Mouse (Mus musculus) forebrain, embryonic 10.5 days (tissue): Measurements from ENCODE around the gene Exosc6. TPM values are rescaled to one million over a fixed set of nuclear protein-coding genes. Genes with fewer than 3 reads are reported as not detected.

Source experiments
- DNase-seq: peaks from one replicate; pipeline ENCODE4 v3.0.0-alpha.2; 2017; ENCODE audit warnings: low spot score; ENCODE audit errors: extremely low spot score
- H3K27ac ChIP-seq: fragments of 300-500 bp; sonication (generic); 2 replicates; pipeline ENCODE4 v1.5.1; 2016; ENCODE audit warnings: mild to moderate bottlenecking
- H3K27me3 ChIP-seq: fragments of 300-500 bp; sonication (generic); 2 replicates; pipeline ENCODE4 v1.6.1; 2016; ENCODE audit warnings: mild to moderate bottlenecking; ENCODE audit not compliant: poor library complexity, severe bottlenecking
- H3K36me3 ChIP-seq: fragments of 300-500 bp; sonication (generic); replicated peaks from 2 replicates; pipeline ENCODE4 v1.6.1; 2016; ENCODE audit warnings: mild to moderate bottlenecking, moderate library complexity
- H3K4me1 ChIP-seq: fragments of 300-500 bp; sonication (generic); 2 replicates; pipeline ENCODE4 v1.6.1; 2016
- H3K4me3 ChIP-seq: fragments of 300-500 bp; sonication (generic); 2 replicates; pipeline ENCODE4 v1.5.1; 2016; ENCODE audit warnings: mild to moderate bottlenecking, moderate library complexity
- H3K9me3 ChIP-seq: fragments of 300-500 bp; sonication (generic); 2 replicates; pipeline ENCODE4 v1.6.1; 2016; ENCODE audit warnings: mild to moderate bottlenecking, moderate library complexity
- WGBS: fragments of 180-500 bp; shearing (Covaris S2); methylation state at CpG from one replicate; pipeline ENCODE4 v1.1.7; 2016; 5-methylcytosine and 5-hydroxymethylcytosine counted together
- polyA plus RNA-seq: library from polyadenylated mRNA; unstranded; fragments of >200 nt; fragmentation: Nextera tagmentation; extraction: Ambion mirVana; gene quantifications from 2 replicates; pipeline ENCODE4 v1.2.1, GENCODE M21; 2016

Gene Exosc6
- polyA plus RNA-seq, 1 experiment from 2014 or later, result 7.6 TPM

DNA sequence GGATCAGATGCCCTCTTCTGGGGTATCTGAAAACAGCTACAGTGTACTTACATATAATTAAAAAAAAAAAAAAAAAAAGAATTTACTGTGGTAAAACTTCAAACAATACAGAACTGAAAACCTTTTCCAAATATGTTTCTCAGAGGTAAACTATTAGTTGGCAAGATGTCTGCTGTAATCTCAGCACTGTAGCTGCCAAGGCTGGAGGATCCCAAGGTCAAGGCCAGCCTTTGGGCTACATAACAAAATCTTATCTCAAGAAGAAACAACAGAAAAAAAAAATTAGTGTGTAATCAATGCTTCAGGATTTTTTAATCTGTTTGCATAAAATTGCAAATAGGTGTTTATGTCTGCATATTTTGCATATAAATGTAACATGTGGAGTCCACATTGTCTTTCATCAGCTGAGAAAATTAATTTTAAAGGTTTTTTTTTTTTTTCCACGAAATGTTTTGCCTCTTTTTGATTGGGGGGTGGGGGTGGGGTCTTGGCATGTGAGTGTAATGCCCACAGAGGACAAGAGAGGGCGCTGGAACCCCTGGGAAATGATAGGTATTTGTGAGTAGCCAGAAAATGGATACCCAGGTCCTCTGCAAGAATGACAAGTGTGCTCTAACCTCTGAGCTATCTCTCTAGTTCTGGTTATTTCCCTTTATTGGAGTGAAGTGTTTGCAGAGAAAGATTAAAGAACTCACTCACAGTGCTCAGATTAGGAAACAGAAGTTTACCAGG lies 12.0 kb upstream of the Exosc6 start:
- H3K9me3 ChIP-seq, result no peaks in the 10 kb centered on the region
- DNase-seq, result no peak
- peaks cover 100% of the 10 kb centered on the region for H3K36me3 ChIP-seq
- no peaks in the 10 kb centered on the region for H3K27me3 ChIP-seq
- no peaks in the 10 kb centered on the region for H3K4me1 ChIP-seq
- 37% methylated on average over 2 of the region's 2 CpGs for WGBS
- no peak overlapping the region for H3K4me3 ChIP-seq
- no peak overlapping the region for H3K27ac ChIP-seq

GRCm38 (mm10) chr8:111048694-111049093 lies 7.4 kb upstream of the Exosc6 start:
- Histone ChIP-seq H3K36me3 (peaks cover 100% of the 10 kb centered on the region), H3K4me3 (no peak overlapping the region), H3K9me3 (no peaks in the 10 kb centered on the region), H3K27ac (no peak overlapping the region), H3K27me3 (no peaks in the 10 kb centered on the region), H3K4me1 (no peaks in the 10 kb centered on the region)
- DNase-seq, result no peak
- 98% methylated on average over 2 of the region's 2 CpGs for WGBS

- H3K4me1 ChIP-seq, result no peaks in the 10 kb centered on the region
- H3K27me3 ChIP-seq, result no peaks in the 10 kb centered on the region
- peaks cover 100% of the 10 kb centered on the region for H3K36me3 ChIP-seq
- no peak overlapping the region for H3K27ac ChIP-seq
- no peak overlapping the region for H3K4me3 ChIP-seq
- WGBS, result 96% methylated on average over 7 of the region's 7 CpGs
- DNase-seq, result no peak
- no peaks in the 10 kb centered on the region for H3K9me3 ChIP-seq
Measured at GRCm38 (mm10) chr8:111049106-111049505, 7.0 kb upstream of the Exosc6 start.

GRCm38 (mm10) chr8:111053827-111054518 lies 2.2 kb upstream of the Exosc6 start:
- 95% methylated on average over 12 of the region's 12 CpGs for WGBS
- peaks cover 17% of the 10 kb centered on the region for H3K4me1 ChIP-seq
- H3K27ac ChIP-seq, result no peak overlapping the region
- 0 out of 2 replicates have a peak, but pooled peaks cover 2% of the 10 kb centered on the region for H3K9me3 ChIP-seq
- H3K36me3 ChIP-seq, result peaks cover 97% of the 10 kb centered on the region
- no peak overlapping the region for H3K4me3 ChIP-seq
- H3K27me3 ChIP-seq, result no peaks in the 10 kb centered on the region
- no peak for DNase-seq

DNA sequence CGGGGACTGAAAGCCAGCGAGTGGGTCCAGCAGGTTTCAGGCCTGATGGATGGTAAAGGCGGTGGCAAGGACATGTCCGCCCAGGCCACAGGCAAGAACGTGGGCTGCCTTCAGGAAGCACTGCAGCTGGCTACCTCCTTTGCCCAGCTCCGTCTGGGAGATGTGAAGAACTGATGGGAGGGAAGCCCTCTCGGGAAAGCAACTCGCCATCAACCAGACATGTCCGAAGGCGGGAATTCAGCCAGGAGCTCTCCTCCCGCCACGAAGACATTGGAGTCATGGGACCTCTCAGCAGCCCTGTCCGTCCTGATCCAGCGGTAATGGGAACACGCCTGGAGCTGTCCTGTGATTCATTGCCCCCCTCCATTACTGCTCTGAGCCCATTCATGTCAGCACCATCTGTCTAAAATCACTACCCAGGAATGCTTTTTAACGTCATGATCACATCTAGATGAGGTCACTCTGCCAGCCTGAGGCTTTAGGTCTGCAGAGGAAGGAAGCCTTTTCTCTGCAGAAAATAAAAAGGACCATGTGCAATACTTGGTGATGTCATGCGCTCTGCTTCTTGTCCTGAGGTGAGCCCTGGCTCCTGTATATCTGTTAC lies 1.0 kb upstream of the Exosc6 start:
- no peaks in the 10 kb centered on the region for H3K27me3 ChIP-seq
- H3K4me1 ChIP-seq, result peaks cover 24% of the 10 kb centered on the region
- 0 out of 2 replicates have a peak, but pooled peaks cover 2% of the 10 kb centered on the region for H3K9me3 ChIP-seq
- no peak for DNase-seq
- H3K4me3 ChIP-seq, result peak overlapping the region; percentile 98; the same call in 1 of the 2 replicates
- no peak overlapping the region for H3K27ac ChIP-seq
- H3K36me3 ChIP-seq, result peaks cover 88% of the 10 kb centered on the region
- WGBS, result 93% methylated on average over 17 of the region's 17 CpGs

DNA sequence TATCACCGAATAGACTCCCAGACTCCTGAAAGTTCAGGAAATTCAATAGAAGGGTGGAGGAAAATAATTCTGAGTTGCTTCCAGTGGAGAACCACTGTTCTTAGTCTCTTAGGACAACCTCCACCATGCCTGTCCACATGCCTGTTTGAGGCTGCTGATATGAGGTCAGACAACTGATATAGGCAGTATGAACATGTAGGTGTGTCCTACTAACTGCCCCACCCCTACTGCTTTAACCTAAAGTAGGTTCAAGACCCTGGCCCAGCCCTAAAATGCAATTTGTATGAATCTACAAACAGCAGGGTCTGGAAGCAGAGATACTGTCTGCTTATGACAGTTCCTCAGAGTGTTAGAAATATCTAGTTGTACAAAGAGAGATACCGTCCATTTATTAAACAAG lies 478 bp upstream of the Exosc6 start:
- no peak for DNase-seq
- WGBS, result 68% methylated on average over 2 of the region's 2 CpGs
- peaks cover 26% of the 10 kb centered on the region for H3K4me1 ChIP-seq
- H3K4me3 ChIP-seq, result peak overlapping the region; percentile 98
- H3K27me3 ChIP-seq, result 0 out of 2 replicates have a peak, but pooled peaks cover 1% of the 10 kb centered on the region
- H3K27ac ChIP-seq, result no peak overlapping the region
- H3K9me3 ChIP-seq, result 0 out of 2 replicates have a peak, but pooled peaks cover 2% of the 10 kb centered on the region
- H3K36me3 ChIP-seq, result peaks cover 83% of the 10 kb centered on the region

DNA sequence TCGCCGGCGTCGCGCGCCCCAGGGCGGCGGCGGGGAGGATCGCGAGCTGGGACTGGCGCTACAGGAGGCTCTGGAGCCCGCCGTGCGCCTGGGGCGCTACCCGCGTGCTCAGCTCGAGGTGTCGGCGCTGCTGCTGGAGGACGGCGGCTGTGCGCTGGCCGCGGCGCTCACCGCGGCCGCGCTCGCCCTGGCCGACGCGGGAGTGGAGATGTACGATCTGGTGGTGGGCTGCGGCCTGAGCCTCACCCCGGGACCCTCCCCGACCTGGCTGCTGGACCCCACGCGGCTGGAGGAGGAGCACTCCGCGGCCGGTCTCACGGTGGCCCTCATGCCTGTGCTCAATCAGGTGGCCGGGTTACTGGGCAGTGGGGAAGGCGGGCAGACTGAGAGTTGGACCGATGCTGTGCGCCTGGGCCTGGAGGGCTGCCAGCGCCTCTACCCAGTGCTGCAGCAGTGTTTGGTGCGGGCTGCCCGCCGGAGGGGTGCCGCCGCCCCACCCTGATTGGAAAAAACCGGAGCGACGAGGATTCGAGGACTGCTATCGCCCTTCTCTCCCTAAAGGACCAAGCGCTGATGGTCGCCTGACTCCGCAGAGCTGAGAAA lies 653 bp downstream of the Exosc6 start:
- peak; percentile 44 for DNase-seq
- under 1% methylated on average over 63 of the region's 63 CpGs for WGBS
- H3K27ac ChIP-seq, result peak overlapping the region; percentile 95
- H3K4me1 ChIP-seq, result peaks cover 37% of the 10 kb centered on the region
- H3K9me3 ChIP-seq, result 0 out of 2 replicates have a peak, but pooled peaks cover 2% of the 10 kb centered on the region
- 0 out of 2 replicates have a peak, but pooled peaks cover 5% of the 10 kb centered on the region for H3K27me3 ChIP-seq
- peak overlapping the region; percentile 98 for H3K4me3 ChIP-seq
- peaks cover 72% of the 10 kb centered on the region for H3K36me3 ChIP-seq

GRCm38 (mm10) chr8:111058946-111059572 lies 2.9 kb downstream of the Exosc6 start:
- DNase-seq, result no peak
- 0 out of 2 replicates have a peak, but pooled peaks cover 2% of the 10 kb centered on the region for H3K9me3 ChIP-seq
- no peak overlapping the region for H3K27ac ChIP-seq
- peaks cover 48% of the 10 kb centered on the region for H3K4me1 ChIP-seq
- H3K27me3 ChIP-seq, result 0 out of 2 replicates have a peak, but pooled peaks cover 5% of the 10 kb centered on the region
- H3K4me3 ChIP-seq, result no peak overlapping the region
- H3K36me3 ChIP-seq, result peaks cover 49% of the 10 kb centered on the region
- 68% methylated on average over 2 of the region's 2 CpGs for WGBS

- Histone ChIP-seq H3K4me1 (peaks cover 48% of the 10 kb centered on the region), H3K27me3 (peaks cover 9% of the 10 kb centered on the region; the same call in 1 of the 2 replicates), H3K4me3 (peak overlapping the region; percentile 57), H3K27ac (peak overlapping the region; percentile 86), H3K36me3 (peaks cover 26% of the 10 kb centered on the region), H3K9me3 (no peaks in the 10 kb centered on the region)
- 0% methylated on average over 14 of the region's 14 CpGs for WGBS
- no peak for DNase-seq
Measured at GRCm38 (mm10) chr8:111061688-111062071, 5.5 kb downstream of the Exosc6 start.

DNA sequence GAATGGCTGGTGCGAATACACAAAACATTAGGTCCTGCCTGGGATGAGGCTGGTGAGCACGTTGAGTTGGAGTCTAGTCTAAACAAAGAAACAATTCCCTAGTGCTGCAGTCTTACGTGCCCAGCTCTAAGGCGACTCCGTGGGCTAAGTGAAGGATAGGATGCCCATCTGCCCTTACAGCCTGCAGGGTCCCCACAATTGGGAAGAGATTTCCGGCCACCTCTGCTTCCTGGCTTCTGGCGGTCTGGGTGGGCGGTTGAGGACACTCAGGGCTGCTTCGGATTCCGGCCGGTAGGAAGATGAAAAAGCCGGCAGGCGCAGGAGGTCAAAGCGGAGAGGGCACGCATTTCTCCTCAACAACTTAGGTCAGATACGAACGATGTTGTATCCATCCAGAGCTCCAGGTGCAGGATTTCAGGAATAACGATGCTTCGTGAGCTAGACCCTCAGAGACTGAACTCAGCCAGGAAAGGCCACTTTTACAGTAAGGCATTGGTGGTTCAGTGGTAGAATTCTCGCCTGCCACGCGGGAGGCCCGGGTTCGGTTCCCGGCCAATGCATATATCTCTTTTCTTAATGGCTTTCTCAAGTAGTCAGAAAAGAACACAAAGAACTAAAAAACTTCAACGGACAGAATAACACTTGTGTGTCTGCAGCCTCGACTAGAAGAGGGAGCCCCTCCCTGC lies 6.1 kb downstream of the Exosc6 start:
- Histone ChIP-seq H3K4me3 (peak overlapping the region; percentile 57), H3K27me3 (peaks cover 9% of the 10 kb centered on the region; the same call in 1 of the 2 replicates), H3K4me1 (peaks cover 42% of the 10 kb centered on the region), H3K27ac (peak overlapping the region; percentile 86), H3K36me3 (peaks cover 21% of the 10 kb centered on the region), H3K9me3 (no peaks in the 10 kb centered on the region)
- DNase-seq, result peak; percentile 92
- WGBS, result under 1% methylated on average over 27 of the region's 27 CpGs

GRCm38 (mm10) chr8:111062893-111063292 lies 6.8 kb downstream of the Exosc6 start:
- H3K36me3 ChIP-seq, result peaks cover 14% of the 10 kb centered on the region
- DNase-seq, result no peak
- H3K9me3 ChIP-seq, result no peaks in the 10 kb centered on the region
- H3K4me3 ChIP-seq, result peak overlapping the region; percentile 57
- H3K27me3 ChIP-seq, result peaks cover 9% of the 10 kb centered on the region; the same call in 1 of the 2 replicates
- 0 out of 2 replicates have a peak overlapping the region, but pooled peaks have one; percentile 86 for H3K27ac ChIP-seq
- 52% methylated on average over 2 of the region's 2 CpGs for WGBS
- peaks cover 35% of the 10 kb centered on the region for H3K4me1 ChIP-seq
